Mouse (Mus musculus) brain, embryonic 14.5 days (tissue): ENCODE results near the gene Sod1.

Source experiments
- CTCF ChIP-seq: fragments of 200-500 bp; IDR thresholded peaks from 2 replicates; pipeline ENCODE4 v1.5.1; 2012; ENCODE audit warnings: inconsistent platforms, mild to moderate bottlenecking, moderate library complexity, borderline replicate concordance; ENCODE audit not compliant: insufficient read depth, insufficient read length; ENCODE audit errors: extremely low read depth
- POLR2A ChIP-seq: fragments of 200-500 bp; IDR thresholded peaks from 2 replicates; pipeline ENCODE4 v1.6.1; 2012; ENCODE audit warnings: mild to moderate bottlenecking, inconsistent platforms, borderline replicate concordance; ENCODE audit not compliant: poor library complexity, insufficient read depth, insufficient read length, severe bottlenecking; ENCODE audit errors: extremely low read depth

DNA sequence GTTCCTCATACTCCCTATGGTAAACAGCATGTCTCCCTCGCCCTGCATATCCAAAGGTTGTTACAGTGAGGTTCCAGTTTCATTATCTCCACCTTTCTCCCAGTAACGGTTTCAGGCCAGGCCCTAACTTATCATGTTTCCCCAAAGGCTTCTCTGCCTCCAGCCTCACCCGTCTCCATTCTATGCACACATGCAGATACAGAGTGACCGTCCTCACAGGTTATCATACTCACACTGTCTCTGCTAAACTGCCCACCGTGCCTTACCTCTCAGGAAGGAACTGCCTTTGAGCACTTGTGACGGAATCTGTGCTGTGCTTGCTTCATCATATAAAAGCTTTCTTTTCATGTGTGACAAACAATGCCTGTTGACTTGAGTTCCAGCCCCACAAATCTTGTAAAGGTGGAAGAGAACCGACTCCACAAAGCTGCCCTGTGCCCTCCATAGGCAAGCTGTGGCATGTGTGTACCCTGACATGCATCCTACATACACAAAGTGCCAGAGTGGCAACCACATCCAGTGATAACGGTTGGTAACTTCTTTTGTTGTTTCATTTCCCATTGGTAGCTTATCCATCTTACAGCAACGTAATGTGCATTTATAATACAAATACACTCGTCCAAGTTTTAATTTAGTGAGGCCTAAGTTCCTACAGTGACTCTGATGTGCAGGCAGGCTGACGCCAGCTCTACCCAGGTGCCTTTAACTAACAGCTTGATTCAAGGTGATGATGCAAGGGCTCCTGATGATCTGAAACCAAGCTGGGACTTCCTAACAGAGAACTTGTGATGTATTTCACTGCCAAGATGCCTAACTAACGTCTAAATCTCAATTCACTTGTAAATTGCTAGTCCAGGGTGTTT, 6.8 kb upstream of the Sod1 start:
- no peak for TF ChIP-seq POLR2A
- TF ChIP-seq CTCF: no peak
